Mouse (Mus musculus) ES-E14 (cell line): ENCODE results near the gene Heca.

Source experiments
- CHD2 ChIP-seq: IDR thresholded peaks from 2 replicates; pipeline ENCODE4 v1.6.1; 2014; ENCODE audit warnings: mild to moderate bottlenecking, low read depth, low read length, inconsistent platforms
- ZNF384 ChIP-seq: IDR thresholded peaks from 2 replicates; pipeline ENCODE4 v1.6.1; 2012; ENCODE audit warnings: low read depth, low read length, inconsistent platforms

- TF ChIP-seq CHD2 (no peak), ZNF384 (no peak)
These were observed 67.1 kb downstream of the Heca start for GRCm38 (mm10) chr10:17880724-17881123.
